Mouse (Mus musculus) left cerebral cortex, adult 18-20 months (tissue): ENCODE data around the gene Uncx. TPM values are rescaled to one million over a fixed set of nuclear protein-coding genes. Genes with fewer than 3 reads are reported as not detected.

Experiments used
- DNase-seq, 2 experiments: peaks; one replicate each; pipeline ENCODE4 v3.0.0; 2021 to 2022; ENCODE audit warnings: low spot score in 2 of 2, mixed read lengths in 1 of 2
- long read RNA-seq, 2 experiments: library from polyadenylated mRNA; stranded (forward); transcript quantifications; one replicate each; pipeline ENCODE4 v2.0.0; 2021
- total RNA-seq, 2 experiments: library from RNA; stranded (reverse); gene quantifications; 2 replicates each; pipeline ENCODE4 v1.2.3; 2021

Gene Uncx
- total RNA-seq: under 1 TPM; 0.23 to 0.30 TPM
- long read RNA-seq, experiment 1: 0 reads
- long read RNA-seq, experiment 2: 0 reads

- DNase-seq: no peak
Observed at GRCm38 (mm10) chr5:139543214-139543613, at the start of gene Uncx. Gene Uncx (plus strand): TSS chr5:139543494.

- DNase-seq: no peak
Observed at GRCm38 (mm10) chr5:139493690-139494089, 49.6 kb upstream of the Uncx start.

- peak; percentile 22 to 29 for DNase-seq
Observed at GRCm38 (mm10) chr5:139495019-139495669, 48.1 kb upstream of the Uncx start.

GRCm38 (mm10) chr5:139496939-139497338 lies 46.4 kb upstream of the Uncx start:
- no peak for DNase-seq

- DNase-seq: no peak
Observed at GRCm38 (mm10) chr5:139498791-139499190, 44.5 kb upstream of the Uncx start.

- peak; percentile 24 to 34 for DNase-seq
Observed at GRCm38 (mm10) chr5:139502281-139502680, 41.0 kb upstream of the Uncx start.

GRCm38 (mm10) chr5:139505073-139505606 lies 38.2 kb upstream of the Uncx start:
- peak; percentile 76 to 85 for DNase-seq

- no peak for DNase-seq
Observed at GRCm38 (mm10) chr5:139506207-139506606, 37.1 kb upstream of the Uncx start.

GRCm38 (mm10) chr5:139510682-139511366 lies 32.5 kb upstream of the Uncx start:
- DNase-seq: no peak

- DNase-seq: no peak
Observed at GRCm38 (mm10) chr5:139512201-139512600, 31.1 kb upstream of the Uncx start.

- DNase-seq: no peak
Observed at GRCm38 (mm10) chr5:139516281-139516680, 27.0 kb upstream of the Uncx start.

GRCm38 (mm10) chr5:139520069-139520834 lies 23.0 kb upstream of the Uncx start:
- DNase-seq: no peak

- DNase-seq: no peak
Observed at GRCm38 (mm10) chr5:139521987-139522386, 21.3 kb upstream of the Uncx start.

- DNase-seq: no peak
Observed at GRCm38 (mm10) chr5:139528851-139529250, 14.4 kb upstream of the Uncx start.

- DNase-seq: no peak
Observed at GRCm38 (mm10) chr5:139535386-139535919, 7.8 kb upstream of the Uncx start.

GRCm38 (mm10) chr5:139536211-139536910 lies 6.9 kb upstream of the Uncx start:
- DNase-seq: peak; percentile 56 to 75

GRCm38 (mm10) chr5:139536911-139537738 lies 6.2 kb upstream of the Uncx start:
- no peak for DNase-seq

GRCm38 (mm10) chr5:139537739-139538135 lies 5.6 kb upstream of the Uncx start:
- no peak for DNase-seq

- no peak for DNase-seq
Observed at GRCm38 (mm10) chr5:139541151-139542042, 1.9 kb upstream of the Uncx start.
